Mouse (Mus musculus) midbrain, embryonic 11.5 days (tissue): Measurements from ENCODE around the gene Gpatch1. TPM values are rescaled to one million over a fixed set of nuclear protein-coding genes. Genes with fewer than 3 reads are reported as not detected.
A peak's percentile ranks its signal among the peaks of the same experiment; 100 is the strongest.

ENCODE experiments used
- ATAC-seq: fragments of 200-750 bp; cut with Nextera tagmentation; 2 replicates; pipeline ENCODE4 v1.8.0; 2017; ENCODE audit warnings: moderate TSS enrichment, moderate library complexity; ENCODE audit not compliant: low FRiP score
- DNase-seq: peaks from one replicate; pipeline ENCODE4 v3.0.0; 2015; ENCODE audit warnings: low spot score; ENCODE audit errors: missing footprints
- H3K27ac ChIP-seq: fragments of 300-500 bp; sonication (generic); 2 replicates; pipeline ENCODE4 v1.5.1; 2014; ENCODE audit warnings: low read depth, low read length
- H3K27me3 ChIP-seq: fragments of 300-500 bp; sonication (generic); 2 replicates; pipeline ENCODE4 v1.6.1; 2014; ENCODE audit warnings: mild to moderate bottlenecking, low read length, moderate library complexity, mixed read lengths; ENCODE audit not compliant: control insufficient read depth, insufficient read depth
- H3K36me3 ChIP-seq: fragments of 300-500 bp; sonication (generic); 2 replicates; pipeline ENCODE4 v1.6.1; 2014; ENCODE audit warnings: mild to moderate bottlenecking, low read length, moderate library complexity, mixed read lengths; ENCODE audit not compliant: control insufficient read depth, insufficient read depth
- H3K4me1 ChIP-seq: fragments of 300-500 bp; sonication (generic); 2 replicates; pipeline ENCODE4 v1.6.1; 2014; ENCODE audit warnings: low read length; ENCODE audit not compliant: control insufficient read depth, insufficient read depth
- H3K4me2 ChIP-seq: fragments of 300-500 bp; sonication (generic); 2 replicates; pipeline ENCODE4 v1.6.1; 2014; ENCODE audit warnings: mild to moderate bottlenecking, moderate library complexity
- H3K4me3 ChIP-seq: fragments of 300-500 bp; sonication (generic); 2 replicates; pipeline ENCODE4 v1.5.1; 2014; ENCODE audit warnings: low read depth, low read length
- H3K9ac ChIP-seq: fragments of 300-500 bp; sonication (generic); 2 replicates; pipeline ENCODE4 v1.6.1; 2014; ENCODE audit warnings: low read length
- H3K9me3 ChIP-seq: fragments of 300-500 bp; sonication (generic); 2 replicates; pipeline ENCODE4 v1.6.1; 2016; ENCODE audit warnings: low read length; ENCODE audit not compliant: control insufficient read depth
- WGBS: fragments of 180-500 bp; shearing (Covaris S2); extraction: QIAGEN DNeasy Blood & Tissue Kit; methylation state at CpG from one replicate; pipeline ENCODE4 v1.1.7; 2014; 5-methylcytosine and 5-hydroxymethylcytosine counted together
- polyA plus RNA-seq: library from polyadenylated mRNA; unstranded; fragments of >200 nt; fragmentation: Nextera tagmentation; extraction: Ambion mirVana; gene quantifications from 2 replicates; pipeline ENCODE4 v1.2.1, GENCODE M21; 2014

The Gpatch1 gene
- polyA plus RNA-seq, 1 experiment from 2014 or later = 19.4 TPM

GRCm38 (mm10) chr7:35234361-35235245 is 83.6 kb downstream of the Gpatch1 start:
- ATAC-seq (peak; percentile 92), DNase-seq (peak; percentile 100)
- Histone ChIP-seq H3K9me3 (no peaks in the 10 kb centered on the region; the same call in 1 of the 2 replicates), H3K27me3 (no peaks in the 10 kb centered on the region), H3K9ac (peak overlapping the region; percentile 60), H3K4me2 (peak overlapping the region; percentile 41), H3K4me3 (peak overlapping the region; percentile 48), H3K36me3 (no peaks in the 10 kb centered on the region), H3K27ac (peak overlapping the region; percentile 69), H3K4me1 (no peaks in the 10 kb centered on the region)
- under 1% methylated on average over 45 of the region's 45 CpGs for WGBS

- peak overlapping the region; percentile 60 for H3K9ac ChIP-seq
- no peak for ATAC-seq
- no peaks in the 10 kb centered on the region; the same call in 1 of the 2 replicates for H3K9me3 ChIP-seq
- H3K4me3 ChIP-seq = peak overlapping the region; percentile 48
- no peaks in the 10 kb centered on the region for H3K27me3 ChIP-seq
- H3K4me1 ChIP-seq = no peaks in the 10 kb centered on the region
- no peak overlapping the region; the same call in 1 of the 2 replicates for H3K27ac ChIP-seq
- H3K36me3 ChIP-seq = no peaks in the 10 kb centered on the region
- WGBS = 38% methylated on average over 12 of the region's 12 CpGs
- H3K4me2 ChIP-seq = peak overlapping the region; percentile 41
- DNase-seq = no peak
Measured at GRCm38 (mm10) chr7:35233861-35234260, 84.4 kb downstream of the Gpatch1 start.

- no peaks in the 10 kb centered on the region for H3K27me3 ChIP-seq
- no peaks in the 10 kb centered on the region for H3K36me3 ChIP-seq
- WGBS = 27% methylated on average over 13 of the region's 13 CpGs
- no peak overlapping the region for H3K9ac ChIP-seq
- ATAC-seq = no peak
- H3K4me3 ChIP-seq = no peak overlapping the region
- no peaks in the 10 kb centered on the region; the same call in 1 of the 2 replicates for H3K9me3 ChIP-seq
- no peaks in the 10 kb centered on the region for H3K4me1 ChIP-seq
- no peak overlapping the region for H3K27ac ChIP-seq
- no peak overlapping the region for H3K4me2 ChIP-seq
- no peak for DNase-seq
Measured at GRCm38 (mm10) chr7:35232796-35233455, 85.3 kb downstream of the Gpatch1 start.

- Histone ChIP-seq H3K4me2 (no peak overlapping the region), H3K4me3 (no peak overlapping the region), H3K9ac (no peak overlapping the region), H3K4me1 (no peaks in the 10 kb centered on the region), H3K27me3 (no peaks in the 10 kb centered on the region), H3K36me3 (no peaks in the 10 kb centered on the region), H3K27ac (no peak overlapping the region), H3K9me3 (no peaks in the 10 kb centered on the region; the same call in 1 of the 2 replicates)
- DNase-seq (peak; percentile 92), ATAC-seq (no peak)
- 77% methylated on average over 3 of the region's 3 CpGs for WGBS
Measured at GRCm38 (mm10) chr7:35230333-35230732, 87.9 kb downstream of the Gpatch1 start.

Other genes with a start within 250 kb of the Gpatch1 start
- 0.37 and 0.60 TPM in 2 replicates for gene Cebpa, start 199.1 kb downstream of the Gpatch1 start, polyA plus RNA-seq
- gene Slc7a10, start 132.1 kb downstream of the Gpatch1 start, polyA plus RNA-seq = 0.31 and 0.66 TPM in 2 replicates
- 15.2 and 17.3 TPM in 2 replicates for gene Lrp3, start 102.9 kb downstream of the Gpatch1 start, polyA plus RNA-seq
- gene Rhpn2, start 15.7 kb upstream of the Gpatch1 start, polyA plus RNA-seq = 1.9 and 2.2 TPM in 2 replicates
- gene Faap24, start 78.4 kb upstream of the Gpatch1 start, polyA plus RNA-seq = 26.2 and 26.9 TPM in 2 replicates
- 42.9 and 46.6 TPM in 2 replicates for gene Cep89, start 78.6 kb upstream of the Gpatch1 start, polyA plus RNA-seq
- gene Slc7a9, start 130.4 kb upstream of the Gpatch1 start, polyA plus RNA-seq = not detected in 2 replicates
- 0.11 TPM in 2 replicates for gene Tdrd12, start 219.3 kb upstream of the Gpatch1 start, polyA plus RNA-seq
- 43.2 and 46.1 TPM in 2 replicates for gene Nudt19, start 237.9 kb upstream of the Gpatch1 start, polyA plus RNA-seq